Mouse (Mus musculus): ENCODE measurements at regions not wholly inside any gene's neighbourhood (a gene's known extent, or its start where the extent isn't known, plus 50 kb on each side); places are given as distances from the start of the nearest gene placed in this dataset.
"Not testable (repeated sequence)": the region's sequence is repeated elsewhere in the genome, so short reads cannot be mapped to it uniquely, and the experiment has no call there.

DNA sequence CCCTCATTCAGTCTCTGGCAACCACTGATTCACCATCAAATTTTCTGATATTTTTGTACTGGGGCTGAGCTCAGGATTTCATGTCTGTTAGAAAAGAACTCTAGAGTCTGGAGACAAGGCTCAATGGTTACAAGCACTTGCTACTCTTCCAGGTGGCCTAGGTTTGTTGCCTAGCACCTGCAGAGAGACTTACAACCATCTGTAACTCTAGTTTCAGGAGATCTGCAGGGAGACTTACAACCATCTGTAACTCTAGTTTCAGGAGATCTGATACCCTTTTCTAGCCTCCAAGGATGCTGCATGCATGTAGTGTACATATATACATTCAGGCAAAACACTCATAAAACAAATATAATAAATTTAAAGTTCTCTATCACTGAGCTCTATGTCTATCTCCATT lies 166.1 kb downstream of the Akr1d1 start:
- DNase-seq, result no peak

DNA sequence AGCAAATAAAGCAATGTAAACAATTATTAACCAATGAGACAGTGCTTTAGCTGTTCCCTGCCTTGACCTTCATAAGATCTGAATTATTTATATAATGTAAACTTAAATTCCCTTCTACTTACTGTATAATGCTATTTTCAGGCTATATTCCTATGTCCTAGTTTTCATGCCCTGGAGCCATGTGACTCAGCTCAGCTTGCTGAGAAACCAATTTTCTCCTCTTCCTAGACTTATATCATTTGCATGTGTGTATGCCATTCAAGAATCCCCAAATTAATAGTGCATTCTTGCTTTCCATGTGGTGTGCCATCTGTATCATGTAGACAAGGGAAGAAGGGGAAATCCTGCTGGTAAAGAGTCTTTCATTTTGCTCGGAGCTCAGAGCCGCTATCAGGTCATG lies 166.7 kb upstream of the Trim24 start:
- DNase-seq, result no peak

DNA sequence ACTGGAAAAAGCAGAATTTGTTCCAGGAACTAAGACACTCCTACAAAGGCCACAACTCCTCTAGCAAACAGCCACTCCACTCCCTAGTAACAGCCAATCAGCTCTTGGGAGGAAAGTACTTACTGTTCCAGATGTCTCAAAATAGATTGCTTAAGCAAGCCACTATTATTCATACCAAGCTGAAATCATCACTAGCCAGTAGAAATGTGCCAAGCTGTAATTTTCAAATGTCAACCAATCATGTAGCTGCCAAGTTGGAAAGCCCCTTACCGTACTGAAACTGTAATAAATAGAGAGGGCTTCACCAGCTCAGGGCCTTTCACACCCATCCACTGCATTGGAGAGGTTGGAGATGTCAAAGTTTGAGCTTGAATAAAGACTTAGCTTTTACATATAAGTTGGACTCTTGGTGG lies 164.9 kb upstream of the Trim24 start:
- DNase-seq, result peak; percentile 7 to 43

DNA sequence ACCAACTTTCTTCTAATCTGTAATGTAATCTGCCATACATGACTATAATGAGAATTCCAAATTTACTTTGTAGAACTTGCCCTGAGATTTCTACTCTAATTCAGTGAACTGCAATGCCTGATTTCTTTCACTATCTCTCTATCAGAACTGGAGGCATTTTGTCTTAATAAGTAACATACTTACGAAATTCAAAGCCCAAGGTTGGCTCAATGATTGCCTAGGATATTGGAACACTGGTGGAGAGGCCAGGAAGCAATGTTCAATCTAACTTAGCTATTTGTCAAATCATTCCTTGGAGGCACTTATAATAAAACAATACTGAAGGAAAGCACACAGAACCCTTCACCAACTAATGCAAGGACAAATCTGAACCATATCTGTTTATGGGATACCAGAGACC lies 162.9 kb upstream of the Trim24 start:
- not testable (repeated sequence) for DNase-seq

DNA sequence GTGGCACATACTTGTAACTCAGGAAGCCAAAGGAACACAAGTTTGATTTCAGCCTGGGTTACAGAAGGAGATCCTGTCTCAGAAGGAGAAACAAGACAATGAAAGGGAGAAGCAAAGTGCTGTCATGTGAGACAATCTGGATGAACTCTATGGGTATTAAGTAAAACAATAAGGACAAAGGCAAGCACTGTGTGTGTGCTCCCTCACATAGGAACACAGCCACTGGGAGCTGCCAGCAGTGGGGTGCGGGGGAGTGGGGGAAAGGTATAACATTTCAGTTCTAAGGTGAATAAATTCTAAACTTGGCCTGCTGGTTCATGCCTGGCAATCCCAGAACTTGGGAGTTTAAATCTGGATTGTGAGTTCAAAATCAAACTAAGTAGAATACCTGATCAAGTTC lies 158.8 kb upstream of the Trim24 start:
- DNase-seq, result no peak

DNA sequence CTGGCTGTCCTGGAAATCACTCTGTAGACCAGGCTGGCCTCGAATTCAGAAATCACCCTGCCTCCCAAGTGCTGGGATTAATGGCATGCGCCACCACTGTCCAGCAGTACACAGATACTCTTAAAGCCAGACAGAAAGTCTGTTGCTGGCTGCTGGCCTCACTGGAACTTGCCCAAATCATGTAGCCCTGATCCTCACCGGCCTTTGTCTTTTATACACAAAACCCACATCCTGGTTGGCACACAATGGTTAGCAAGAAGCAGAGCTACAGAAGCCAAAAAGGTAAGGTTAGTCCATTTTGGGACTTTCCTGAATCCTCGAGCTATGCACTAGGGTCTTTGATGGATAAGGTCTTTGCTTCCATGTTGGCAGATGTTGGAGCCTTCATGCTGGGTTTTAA lies 157.2 kb upstream of the Trim24 start:
- DNase-seq, result no peak

DNA sequence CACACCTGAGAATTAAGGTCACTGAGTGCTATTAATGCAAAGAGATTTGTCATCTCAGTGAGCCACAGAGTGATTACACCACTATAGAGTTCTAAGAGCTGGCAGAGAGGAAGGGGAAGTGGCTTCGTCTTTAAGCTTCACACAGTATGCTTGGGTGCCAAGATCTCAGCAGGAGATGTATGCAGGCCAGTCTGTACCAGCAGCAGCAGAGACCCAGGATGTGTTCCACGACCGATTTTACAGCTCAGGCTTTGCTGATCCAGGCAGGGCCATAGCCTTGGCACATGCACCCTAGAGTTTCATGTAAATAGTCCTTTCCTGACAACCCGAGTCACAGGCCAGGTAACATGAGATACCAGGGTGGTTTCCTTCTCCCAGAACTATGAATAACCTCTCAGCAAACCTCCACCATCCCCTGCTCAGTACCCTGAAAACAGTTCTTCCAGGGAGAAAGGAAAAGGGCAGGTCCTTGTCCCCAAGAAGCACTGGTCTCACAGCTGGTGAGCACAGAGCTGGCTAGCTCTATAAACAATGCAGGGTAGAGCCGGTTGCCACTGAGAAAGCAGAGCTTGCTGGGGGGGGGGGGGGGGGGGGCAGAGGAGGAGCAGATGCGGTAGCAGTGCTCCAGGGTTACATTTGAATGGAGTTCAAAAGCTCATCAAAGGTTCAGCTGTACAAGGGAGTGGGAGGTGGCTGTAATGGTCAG lies 156.2 kb upstream of the Trim24 start:
- DNase-seq, result no peak

DNA sequence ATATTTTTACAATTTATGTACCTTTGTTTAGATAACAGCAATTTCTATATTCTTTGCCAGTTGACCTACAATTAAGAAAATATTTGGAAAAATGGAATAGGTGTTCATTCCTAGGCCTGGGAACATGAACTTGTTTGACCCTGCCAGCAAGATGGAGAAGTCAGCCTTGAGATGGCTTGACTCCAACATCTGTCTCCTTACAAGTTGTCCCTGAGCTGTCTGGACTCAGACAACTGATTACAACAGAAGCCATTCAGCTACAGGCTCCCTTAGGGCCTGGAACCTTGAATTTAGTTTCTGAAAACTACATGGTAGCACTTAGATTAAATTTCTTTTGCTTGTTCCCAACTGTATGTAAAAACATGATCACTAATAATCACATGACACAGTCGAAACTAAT lies 148.9 kb upstream of the Trim24 start:
- DNase-seq, result peak in 1 of 2 experiments; percentile 6

DNA sequence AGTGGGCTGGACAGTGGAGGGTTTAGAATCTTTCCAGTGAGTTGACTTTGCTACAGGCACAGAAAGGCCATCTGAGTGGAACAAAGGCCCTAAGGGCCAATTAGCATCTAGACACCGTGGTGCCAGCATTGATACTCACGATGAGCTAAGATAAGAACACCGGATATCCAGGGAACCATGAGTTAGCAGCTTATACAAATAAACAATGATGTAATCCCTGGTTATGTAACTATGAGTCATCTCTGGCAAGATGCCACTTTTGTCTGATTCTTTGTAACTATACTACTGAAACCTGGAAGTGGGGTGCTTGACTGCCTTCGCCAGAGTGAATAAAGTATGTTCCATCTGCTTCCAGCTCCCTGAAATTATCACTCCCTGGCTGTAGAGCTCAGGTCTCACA lies 147.3 kb upstream of the Trim24 start:
- DNase-seq, result peak; percentile 62 to 80

DNA sequence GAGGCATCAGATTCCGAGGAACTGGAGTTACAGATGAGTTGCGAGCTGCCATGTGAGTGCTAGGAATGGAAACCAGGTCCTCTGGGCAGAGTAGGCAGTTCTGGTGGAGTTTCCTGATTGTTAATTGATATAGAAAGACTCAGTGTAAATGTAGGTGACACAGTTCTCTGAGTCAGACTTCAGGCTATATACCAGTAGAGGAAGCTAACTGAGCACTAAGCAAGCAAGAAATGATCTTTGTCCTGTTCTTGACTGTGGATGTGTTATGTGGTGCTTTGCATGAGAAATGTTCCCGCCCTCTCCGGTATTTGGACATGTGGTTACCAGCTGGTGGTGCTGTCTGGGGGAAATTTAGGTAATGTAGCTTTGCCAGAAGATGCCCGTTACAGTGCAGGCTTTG lies 146.4 kb upstream of the Trim24 start:
- DNase-seq, result no peak

DNA sequence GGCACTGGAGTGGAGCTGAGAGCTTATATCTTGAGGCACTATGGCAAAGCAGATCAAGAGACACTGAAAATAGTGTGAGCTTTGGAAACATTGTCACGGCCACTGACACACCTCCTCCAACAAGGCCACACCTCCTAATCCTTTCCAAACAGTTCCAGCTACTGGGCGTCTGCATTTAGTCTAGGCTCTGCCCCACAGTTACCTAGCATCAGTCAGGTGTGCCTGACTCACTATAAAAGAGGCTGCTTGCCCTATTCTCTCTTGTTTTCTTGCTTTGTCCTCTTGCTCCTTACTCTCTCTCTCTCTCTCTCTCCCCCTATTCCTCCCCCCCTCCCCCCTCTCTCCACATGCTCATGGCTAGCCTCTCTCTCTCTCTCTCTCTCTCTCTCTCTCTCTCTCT lies 142.0 kb upstream of the Trim24 start:
- no peak for DNase-seq

DNA sequence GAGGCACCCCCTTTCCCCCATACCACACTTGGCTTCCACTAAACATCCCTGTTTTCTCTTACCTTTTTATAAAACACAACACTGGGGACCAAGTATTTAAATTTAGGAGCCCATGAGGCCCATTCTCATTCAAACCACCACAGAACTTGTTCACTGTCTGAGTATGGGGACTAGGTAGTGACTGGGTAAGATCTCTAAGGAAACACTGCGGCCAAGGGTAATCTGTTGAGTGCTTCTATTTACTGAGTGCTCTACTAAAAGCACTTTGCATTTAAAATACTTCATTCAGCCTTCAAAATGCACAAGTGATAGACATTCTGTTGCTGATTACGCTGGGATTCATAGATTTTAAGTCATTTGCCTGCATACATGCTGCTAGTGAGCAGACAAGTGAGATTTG lies 141.4 kb upstream of the Trim24 start:
- DNase-seq, result no peak

DNA sequence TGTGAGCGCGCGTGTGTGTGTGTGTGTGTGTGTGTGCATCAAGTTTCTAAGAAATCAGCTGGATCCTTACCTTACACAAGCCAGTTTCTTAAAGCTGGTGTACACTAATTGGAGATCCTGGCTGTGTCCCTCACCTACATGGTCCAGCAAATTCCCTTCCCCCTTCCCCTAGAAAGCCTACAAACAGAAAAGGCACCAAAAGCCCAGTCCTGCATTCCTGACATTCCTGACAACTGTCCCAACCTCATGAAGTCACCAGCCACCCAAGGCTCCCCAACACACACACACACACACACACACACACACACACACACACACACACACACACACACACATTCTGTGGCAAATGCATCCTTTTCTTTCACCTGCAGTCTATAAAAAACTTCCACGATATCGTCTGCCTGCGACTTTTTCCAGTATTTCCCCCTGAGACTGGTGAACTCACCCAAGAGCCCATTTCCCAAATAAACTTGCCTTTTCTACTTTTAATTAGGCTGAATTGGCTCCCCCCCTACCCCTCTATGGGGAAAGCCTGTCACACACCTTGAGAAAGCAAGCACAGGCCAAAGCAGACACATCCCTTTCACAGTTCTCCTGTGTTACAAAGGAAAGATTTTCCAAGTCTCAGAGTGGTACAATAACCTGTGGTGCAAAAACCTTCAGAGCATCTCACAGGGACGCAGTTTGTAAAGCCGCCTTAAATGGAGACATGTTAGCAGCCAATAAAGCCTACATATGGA lies 139.9 kb upstream of the Trim24 start:
- DNase-seq, result no peak

DNA sequence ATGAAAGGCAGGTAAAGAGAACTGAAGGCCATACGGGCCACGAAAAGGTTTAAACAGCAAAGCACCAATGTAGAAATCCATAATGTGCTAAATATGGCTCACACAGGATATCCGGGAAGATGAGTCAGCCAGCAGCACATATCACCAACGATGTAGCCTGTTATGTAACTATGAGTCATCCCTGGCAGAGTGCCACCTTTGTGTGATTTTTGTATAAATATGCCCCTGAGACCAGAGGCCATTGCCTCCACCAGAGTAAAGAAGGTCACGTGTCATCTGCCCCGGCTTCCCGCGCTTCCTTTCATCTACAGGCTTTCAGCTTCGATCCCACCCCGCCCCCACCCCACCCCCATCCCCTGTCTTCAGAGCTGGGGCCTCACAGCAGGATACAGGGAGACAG lies 138.2 kb upstream of the Trim24 start:
- peak; percentile 81 to 90 for DNase-seq

DNA sequence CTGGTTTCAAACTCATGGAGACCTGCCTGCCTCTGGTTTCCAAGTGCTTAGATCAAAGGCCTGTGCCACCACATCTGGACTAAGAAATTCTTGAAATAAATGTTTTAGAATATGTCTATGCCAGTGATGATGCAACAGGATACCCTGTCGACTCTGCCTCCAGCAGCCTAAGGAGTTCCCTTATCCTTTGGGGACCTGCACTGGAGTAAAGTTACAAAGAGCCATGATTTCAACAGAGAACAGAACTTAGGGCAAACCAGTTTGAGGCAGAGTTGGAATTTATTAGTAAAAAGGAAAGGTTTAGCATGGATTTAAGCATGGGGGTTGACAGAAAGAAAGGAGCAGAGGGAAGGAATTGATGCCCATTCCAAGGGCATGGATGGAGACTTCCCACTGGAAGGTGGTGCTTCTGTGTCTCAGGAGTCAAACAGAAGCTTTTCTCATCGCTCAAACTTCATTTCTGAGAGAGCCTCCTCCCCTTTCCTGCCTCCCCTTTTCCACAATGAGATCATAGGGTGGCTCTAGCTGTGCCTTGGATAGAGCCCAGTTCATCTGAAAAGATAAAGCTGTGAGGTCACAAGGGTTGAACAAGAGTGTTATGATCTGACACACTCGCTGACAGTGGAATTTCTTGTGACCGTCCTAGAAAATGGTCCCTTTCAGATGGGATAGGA lies 135.2 kb upstream of the Trim24 start:
- DNase-seq, result peak; percentile 37 to 65

DNA sequence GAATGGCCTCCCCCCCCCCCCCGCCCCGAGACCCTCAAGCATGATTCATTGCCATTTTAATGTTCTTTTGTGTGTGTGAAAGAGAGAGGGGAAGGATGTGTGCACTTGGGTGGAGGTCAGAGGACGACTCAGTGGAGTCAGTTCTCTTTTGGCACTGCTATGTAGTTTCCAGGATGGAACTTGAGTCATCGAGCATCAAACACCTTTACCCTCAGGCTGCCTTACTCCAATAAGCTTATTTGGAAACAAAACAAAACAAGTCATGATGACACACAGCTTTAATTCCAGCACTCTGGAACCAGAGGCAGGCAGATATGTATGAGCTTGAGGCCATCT lies 134.7 kb upstream of the Trim24 start:
- peak; percentile 21 to 54 for DNase-seq

DNA sequence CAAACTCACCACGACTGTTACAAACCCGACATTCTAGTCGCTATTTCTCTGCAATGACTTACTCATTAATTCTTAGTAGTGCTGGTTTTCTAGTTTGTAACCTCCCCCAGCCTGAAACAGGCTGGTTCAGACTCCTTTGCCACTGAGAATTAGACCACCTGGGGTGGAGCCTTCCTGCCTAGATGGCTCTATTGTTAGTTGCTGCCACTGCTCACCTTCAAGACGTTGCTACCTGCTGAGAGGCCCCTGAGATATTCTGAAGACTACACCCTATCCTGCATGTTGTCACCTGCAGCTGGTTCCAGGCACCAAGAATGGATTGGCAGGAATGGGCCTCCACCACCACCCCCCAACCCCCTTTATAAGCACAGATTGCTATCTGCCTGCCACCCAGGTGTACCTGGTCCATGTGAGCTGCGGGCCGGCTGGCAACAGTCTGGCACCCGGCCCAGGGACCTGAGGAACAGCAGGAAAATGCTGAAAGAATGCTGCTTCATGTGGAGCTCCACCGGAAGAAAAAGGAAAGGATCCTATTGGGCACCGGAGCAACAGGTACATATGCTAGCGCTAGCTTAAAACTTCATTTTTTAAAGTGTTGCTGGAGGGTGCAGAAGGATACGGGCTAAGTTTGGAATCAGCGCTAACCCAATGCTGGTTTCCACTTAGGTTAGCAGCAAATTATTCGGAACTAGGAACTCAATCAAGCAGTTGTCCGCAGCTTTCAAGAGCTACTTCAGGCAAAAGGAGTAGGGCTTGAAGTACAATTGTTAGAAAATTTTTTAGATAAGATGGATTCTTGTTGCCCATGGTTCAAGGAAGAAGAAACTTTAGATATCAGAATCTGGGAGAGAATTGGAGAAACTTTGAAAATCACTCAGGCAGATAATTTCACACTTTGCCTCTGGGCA lies 129.4 kb upstream of the Trim24 start:
- DNase-seq, result no peak

DNA sequence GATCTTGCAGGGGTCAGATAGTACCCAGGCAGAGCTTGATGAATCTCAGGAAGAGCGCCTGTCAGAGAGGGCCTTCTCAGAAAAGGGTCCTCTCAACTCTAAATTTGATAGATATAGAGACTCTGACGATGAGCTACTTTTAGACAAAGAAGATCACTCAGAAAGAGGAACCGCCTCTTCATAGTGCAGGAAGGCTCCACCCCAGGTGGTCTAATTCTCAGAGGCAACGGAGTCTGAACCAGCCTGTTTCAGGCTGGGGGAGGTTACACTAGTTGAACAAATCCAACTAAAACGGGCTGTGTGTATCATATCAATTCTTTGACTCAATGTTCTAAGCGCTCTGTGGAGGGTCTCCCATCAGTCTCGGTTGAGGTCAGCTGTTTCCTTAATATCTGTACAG lies 128.7 kb upstream of the Trim24 start:
- not testable (repeated sequence) for DNase-seq

DNA sequence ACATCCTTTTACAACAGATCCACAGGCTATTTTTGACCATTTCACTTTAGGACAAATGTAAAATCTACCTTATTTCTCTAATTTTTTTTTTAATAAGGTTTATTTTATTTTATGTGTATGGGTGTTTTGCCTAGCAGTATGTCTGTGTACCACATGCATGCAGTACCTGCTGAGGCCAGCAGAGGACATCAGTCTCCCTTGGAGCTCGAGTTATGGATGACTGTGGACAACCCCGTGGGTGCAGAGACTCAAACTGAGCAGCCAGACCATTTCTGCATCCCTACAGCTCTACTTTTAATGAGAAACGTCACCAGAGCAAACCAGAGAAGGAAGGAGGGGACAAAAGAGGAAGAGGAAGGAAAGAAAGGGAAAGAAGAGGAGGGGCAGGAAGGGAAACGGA lies 125.9 kb upstream of the Trim24 start:
- DNase-seq, result no peak

DNA sequence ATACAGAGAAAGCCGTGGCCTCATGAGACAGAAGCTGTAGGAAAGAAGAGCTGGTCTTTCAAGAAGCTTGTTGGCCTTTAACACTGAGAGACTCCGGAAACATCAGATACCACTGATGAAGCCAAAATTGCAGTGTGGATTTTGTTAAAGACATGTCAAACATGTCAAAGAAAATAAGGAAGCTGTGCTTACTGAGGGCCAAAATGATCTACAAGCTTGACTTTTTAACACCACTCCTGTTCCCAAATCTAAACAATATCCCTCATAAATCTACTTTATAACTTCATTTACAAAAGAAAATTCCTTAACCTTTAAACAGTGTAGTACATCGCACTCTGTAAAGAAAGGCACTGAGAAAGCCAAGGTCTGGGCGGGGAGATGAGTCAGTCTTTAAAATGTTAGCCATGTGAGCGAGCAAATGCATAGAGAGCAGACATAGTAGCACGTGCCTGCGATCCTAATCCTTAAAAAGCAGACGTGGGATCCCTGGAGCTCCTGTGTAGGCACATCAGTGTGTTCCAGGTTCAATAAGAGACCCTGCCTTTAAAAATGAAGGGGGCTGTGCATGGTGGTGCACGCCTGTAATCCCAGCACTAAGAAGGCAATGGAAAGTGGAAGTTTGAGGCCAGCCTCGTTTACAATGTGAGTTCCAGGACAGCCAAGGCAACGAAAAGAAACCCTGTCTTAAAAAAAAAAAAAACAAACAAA lies 125.1 kb upstream of the Trim24 start:
- DNase-seq, result no peak

DNA sequence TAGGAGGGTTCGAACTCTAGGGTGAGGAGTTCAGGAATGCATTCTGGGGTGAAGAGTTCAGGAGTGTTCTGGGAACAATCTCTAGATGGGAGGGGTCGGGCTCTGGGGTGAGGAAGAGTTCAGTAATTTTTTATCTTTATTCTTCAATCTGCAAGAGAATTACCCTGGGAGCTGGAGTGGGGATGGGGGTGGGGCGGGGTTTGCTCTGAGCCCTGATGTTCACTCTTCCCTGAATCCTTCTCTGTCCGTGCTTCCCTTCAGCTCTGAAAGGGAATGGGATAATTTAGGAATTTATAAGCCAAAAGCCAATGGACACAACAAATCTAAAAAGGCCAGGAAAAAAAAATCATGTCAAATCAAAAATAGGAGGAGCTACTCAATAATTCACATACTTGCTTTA lies 122.8 kb upstream of the Trim24 start:
- DNase-seq, result not testable (repeated sequence)

All from heart, adult 18-20 months (tissue).